Mouse (Mus musculus) liver, embryonic 14.5 days (tissue): ENCODE data around the gene Zdhhc13. TPM values are rescaled to one million over a fixed set of nuclear protein-coding genes. Genes with fewer than 3 reads are reported as not detected.

Experiments
- ATAC-seq: fragments of 200-750 bp; cut with Nextera tagmentation; 2 replicates; pipeline ENCODE4 v1.8.0; 2017; ENCODE audit warnings: moderate number of reproducible peaks, mild to moderate bottlenecking, moderate library complexity; ENCODE audit not compliant: insufficient read depth
- DNase-seq, 3 experiments: peaks; one replicate each; pipeline ENCODE4 v3.0.0-alpha.2; 2012 to 2013; ENCODE audit warnings: low read depth in 3 of 3, low spot score in 3 of 3
- H3K27ac ChIP-seq: fragments of 300-500 bp; sonication (generic); 2 replicates; pipeline ENCODE4 v1.5.1; 2014; ENCODE audit warnings: moderate library complexity, mild to moderate bottlenecking, control low read depth, inconsistent platforms
- H3K27me3 ChIP-seq: fragments of 300-500 bp; sonication (generic); 2 replicates; pipeline ENCODE4 v1.6.1; 2014; ENCODE audit warnings: mild to moderate bottlenecking, low read length, moderate library complexity; ENCODE audit not compliant: control insufficient read depth, insufficient read depth
- H3K36me3 ChIP-seq: fragments of 300-500 bp; sonication (generic); replicated peaks from 2 replicates; pipeline ENCODE4 v1.6.1; 2014; ENCODE audit warnings: low read depth; ENCODE audit not compliant: control insufficient read depth, insufficient read depth
- H3K4me1 ChIP-seq, 2 experiments: fragments of 200-500 bp in 1 of 2; fragments of 300-500 bp in 1 of 2; sonication (generic) in 1 of 2; replicated peaks; 2 replicates each; pipeline ENCODE4 v1.6.1; 2012 to 2014; ENCODE audit warnings: antibody characterized with exemption in 1 of 2, inconsistent platforms in 1 of 2, low read length in 1 of 2; ENCODE audit not compliant: control insufficient read depth in 2 of 2, insufficient read depth in 2 of 2
- H3K4me2 ChIP-seq: fragments of 300-500 bp; sonication (generic); 2 replicates; pipeline ENCODE4 v1.6.1; 2014; ENCODE audit warnings: low read depth, mild to moderate bottlenecking, control low read depth, moderate library complexity
- H3K4me3 ChIP-seq, 2 experiments: fragments of 200-500 bp in 1 of 2; fragments of 300-500 bp in 1 of 2; sonication (generic) in 1 of 2; 2 replicates each; pipeline ENCODE4 v1.5.1; 2012 to 2014; ENCODE audit warnings: low read depth in 2 of 2, low read length in 2 of 2, mild to moderate bottlenecking in 2 of 2, control low read depth in 1 of 2, inconsistent platforms in 1 of 2, moderate library complexity in 1 of 2; ENCODE audit not compliant: insufficient read depth in 1 of 2
- H3K9ac ChIP-seq: fragments of 300-500 bp; sonication (generic); replicated peaks from 2 replicates; pipeline ENCODE4 v1.6.1; 2014; ENCODE audit warnings: mild to moderate bottlenecking, control low read depth, moderate library complexity
- H3K9me3 ChIP-seq: fragments of 300-500 bp; sonication (generic); 2 replicates; pipeline ENCODE4 v1.6.1; 2016; ENCODE audit warnings: low read length, mixed read lengths; ENCODE audit not compliant: control insufficient read depth
- CTCF ChIP-seq: IDR thresholded peaks from 2 replicates; pipeline ENCODE4 v1.5.1; 2016; ENCODE audit warnings: antibody characterized with exemption, low read depth, control low read depth
- EP300 ChIP-seq: IDR thresholded peaks from 2 replicates; pipeline ENCODE4 v1.6.1; 2016; ENCODE audit warnings: antibody characterized with exemption, low read depth
- WGBS: fragments of 180-500 bp; shearing (Covaris S2); extraction: QIAGEN DNeasy Blood & Tissue Kit; methylation state at CpG from one replicate; pipeline ENCODE4 v1.1.7; 2014; ENCODE audit not compliant: insufficient replicate concordance; 5-methylcytosine and 5-hydroxymethylcytosine counted together
- polyA plus RNA-seq, 2 experiments: library from polyadenylated mRNA; depleted of rRNA in 1 of 2; stranded (reverse) in 1 of 2; unstranded in 1 of 2; fragments of >200 nt; fragmentation: Nextera tagmentation in 1 of 2; extraction: Ambion mirVana in 1 of 2; gene quantifications; 2 replicates each; pipeline versions ENCODE4 v1.2.1 to v1.2.3; 2012 to 2014

The Zdhhc13 gene
- polyA plus RNA-seq (2012; rRNA removed) (9.4 and 9.5 TPM in 2 replicates), polyA plus RNA-seq (2014; fragmentation: Nextera tagmentation; extraction: Ambion mirVana) (13.5 and 14.8 TPM in 2 replicates)

DNA sequence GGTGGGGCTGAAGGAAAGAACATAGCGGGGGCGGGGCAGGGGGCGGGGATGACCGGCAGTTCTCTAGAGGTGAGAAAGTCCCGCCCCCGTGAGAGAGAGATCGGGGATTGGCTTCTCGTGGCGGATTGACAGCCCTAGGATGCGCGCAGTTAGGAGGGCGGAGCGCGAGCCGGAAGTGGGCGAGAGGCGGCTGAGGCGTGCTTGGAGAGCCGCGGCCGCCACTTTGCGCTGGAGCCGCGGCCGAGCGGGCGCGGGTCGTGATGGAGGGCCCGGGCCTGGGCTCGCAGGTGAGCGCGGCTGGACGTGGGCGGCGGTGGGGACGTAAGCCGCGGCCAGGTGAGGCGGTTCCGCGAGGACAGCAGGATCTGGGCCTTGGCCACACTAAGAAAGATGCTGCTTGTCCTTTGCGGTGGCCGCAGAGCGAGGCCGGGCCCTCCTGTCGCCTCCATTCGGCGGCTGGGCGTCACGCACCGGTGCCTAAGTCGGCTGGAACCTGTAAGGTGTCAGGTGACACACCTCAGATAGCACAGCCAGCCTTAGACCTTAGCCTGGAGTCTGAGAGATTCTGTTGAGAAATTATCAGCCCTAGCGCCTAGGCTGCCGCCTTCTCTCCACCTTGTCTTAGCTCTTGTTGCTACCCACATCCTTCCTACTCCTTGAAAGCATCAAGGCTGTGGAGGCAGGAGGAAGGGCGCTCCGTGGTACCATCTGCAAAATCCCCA is at the start of gene Zdhhc13:
Gene Zdhhc13 (plus strand): TSS at position 153 of the 722 bp plus-strand sequence.
- Histone ChIP-seq H3K27ac (peak within 1 kb of the TSS; percentile 42), H3K4me1 (peaks cover 12 to 17% of the 10 kb centered on the region in 2 experiments), H3K4me2 (peak within 1 kb of the TSS; percentile 94), H3K9ac (peak within 1 kb of the TSS; percentile 76), H3K27me3 (no peaks in the 10 kb centered on the region), H3K4me3 (peak within 1 kb of the TSS; percentile 74 to 78), H3K9me3 (no peaks in the 10 kb centered on the region), H3K36me3 (no peaks in the 10 kb centered on the region)
- TF ChIP-seq CTCF (peak; percentile 9; the same call in 1 of the 2 replicates), EP300 (no peak)
- DNase-seq (peak; percentile 93 to 95 (median 93)), ATAC-seq (peak; percentile 100)
- WGBS = under 1% methylated on average over 57 of the region's 57 CpGs

- H3K4me1 ChIP-seq = no peaks in the 10 kb centered on the region
- H3K9me3 ChIP-seq = no peaks in the 10 kb centered on the region
- H3K36me3 ChIP-seq = no peaks in the 10 kb centered on the region
- H3K4me3 ChIP-seq = peak overlapping the region; percentile 45 to 49
- H3K27me3 ChIP-seq = no peaks in the 10 kb centered on the region
- ATAC-seq = peak; percentile 79
- WGBS = under 1% methylated on average over 24 of the region's 24 CpGs
- no peak overlapping the region for H3K27ac ChIP-seq
- H3K4me2 ChIP-seq = peak overlapping the region; percentile 73
- TF ChIP-seq CTCF = peak; percentile 90
- TF ChIP-seq EP300 = no peak
- H3K9ac ChIP-seq = peak overlapping the region; percentile 5
- peak; percentile 64 to 73 (median 64) for DNase-seq
Measured at GRCm38 (mm10) chr7:48749298-48750163, 39.3 kb upstream of the Zdhhc13 start.

DNA sequence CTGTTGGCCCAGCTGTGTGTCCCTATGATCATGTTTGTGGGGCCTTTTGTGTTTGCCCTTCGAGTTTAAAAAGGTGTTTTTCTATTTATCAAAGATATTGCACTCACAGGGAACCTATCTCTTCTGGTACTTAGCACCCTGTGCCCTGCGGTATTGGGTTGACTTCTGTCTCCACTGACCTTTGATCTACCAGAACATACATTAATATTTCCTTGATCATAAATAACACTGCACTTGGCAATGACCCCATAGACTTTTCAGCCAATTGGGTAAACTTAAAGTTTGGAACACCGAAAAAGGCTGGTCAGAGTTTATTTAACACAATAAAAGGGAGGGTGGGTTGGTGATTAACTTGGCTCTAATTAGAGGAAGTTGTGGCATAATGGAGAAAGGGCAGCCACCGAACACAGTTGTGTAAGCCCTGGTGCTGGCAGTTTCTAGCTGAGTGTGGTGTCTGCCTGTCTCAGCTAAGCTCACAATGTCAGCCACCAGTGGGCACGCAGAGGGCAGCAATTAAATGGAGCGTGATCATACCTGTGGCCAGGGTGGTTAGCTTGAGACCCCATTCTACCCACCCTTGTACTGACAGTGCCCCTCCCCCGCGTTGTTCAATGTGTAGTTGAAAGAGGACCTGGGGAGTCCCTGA is 38.5 kb upstream of the Zdhhc13 start:
- H3K4me3 ChIP-seq = no peak overlapping the region
- ATAC-seq (no peak), DNase-seq (peak in 1 of 3 experiments; percentile 2)
- H3K27ac ChIP-seq = no peak overlapping the region
- no peaks in the 10 kb centered on the region for H3K9me3 ChIP-seq
- no peaks in the 10 kb centered on the region for H3K4me1 ChIP-seq
- WGBS = 45% methylated on average over 8 of the region's 8 CpGs
- no peaks in the 10 kb centered on the region for H3K36me3 ChIP-seq
- no peaks in the 10 kb centered on the region for H3K27me3 ChIP-seq
- TF ChIP-seq CTCF = no peak
- TF ChIP-seq EP300 = no peak
- no peak overlapping the region; the same call in 1 of the 2 replicates for H3K9ac ChIP-seq
- H3K4me2 ChIP-seq = peak overlapping the region; percentile 73

DNA sequence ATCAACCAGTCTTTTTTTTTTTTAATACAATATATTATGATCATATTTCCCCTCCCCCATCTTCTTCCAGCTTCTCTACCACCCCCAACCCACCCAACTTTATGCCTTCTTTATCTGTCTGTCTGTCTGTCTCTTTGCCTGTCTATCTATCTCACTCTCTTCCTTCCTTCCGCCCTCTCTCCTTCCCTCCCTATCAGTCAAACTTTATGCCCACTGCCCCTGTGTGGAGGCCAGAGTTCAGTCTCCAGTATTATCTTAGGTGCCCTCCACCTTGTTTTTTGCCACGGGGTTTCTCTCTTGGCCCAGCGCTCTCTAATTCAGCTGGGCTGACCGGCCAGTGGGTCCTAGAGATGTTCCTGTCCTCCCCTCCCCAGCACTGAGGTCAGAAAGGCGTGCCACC is 37.6 kb upstream of the Zdhhc13 start:
- no peak for DNase-seq

More for the DNA sequence above, 37.6 kb upstream of the Zdhhc13 start:
- Histone ChIP-seq H3K36me3 (no peaks in the 10 kb centered on the region), H3K4me2 (no peak overlapping the region), H3K9ac (no peak overlapping the region), H3K4me3 (no peak overlapping the region), H3K4me1 (no peaks in the 10 kb centered on the region), H3K27me3 (no peaks in the 10 kb centered on the region), H3K27ac (no peak overlapping the region), H3K9me3 (no peaks in the 10 kb centered on the region)
- TF ChIP-seq CTCF = no peak
- no peak for TF ChIP-seq EP300
- ATAC-seq = no peak
- 43% methylated on average over 5 of the region's 5 CpGs for WGBS
